Mouse (Mus musculus) kidney, postnatal 0 days (tissue): Measurements from ENCODE around the gene Fgfr1op. TPM values are rescaled to one million over a fixed set of nuclear protein-coding genes. Genes with fewer than 3 reads are reported as not detected.

Experiments used
- ATAC-seq: fragments of 200-750 bp; cut with Nextera tagmentation; replicated peaks from 2 replicates; pipeline ENCODE4 v1.8.0; 2017; ENCODE audit warnings: low read depth, moderate number of reproducible peaks, moderate TSS enrichment, moderate library complexity; ENCODE audit not compliant: low FRiP score
- DNase-seq: peaks from one replicate; pipeline ENCODE4 v3.0.0-alpha.2; 2016; ENCODE audit warnings: low spot score
- H3K27ac ChIP-seq: fragments of 300-500 bp; sonication (generic); 2 replicates; pipeline ENCODE4 v1.5.1; 2014; ENCODE audit warnings: mild to moderate bottlenecking
- H3K27me3 ChIP-seq: fragments of 300-500 bp; sonication (generic); 2 replicates; pipeline ENCODE4 v1.6.1; 2014; ENCODE audit warnings: low read length, mixed read lengths; ENCODE audit not compliant: insufficient read depth
- H3K36me3 ChIP-seq: fragments of 300-500 bp; sonication (generic); 2 replicates; pipeline ENCODE4 v1.6.1; 2014; ENCODE audit warnings: low read length, mixed read lengths; ENCODE audit not compliant: insufficient read depth
- H3K4me1 ChIP-seq: fragments of 300-500 bp; sonication (generic); replicated peaks from 2 replicates; pipeline ENCODE4 v1.6.1; 2014; ENCODE audit warnings: antibody characterized with exemption, low read length, mixed read lengths; ENCODE audit not compliant: insufficient read depth
- H3K4me2 ChIP-seq: fragments of 300-500 bp; sonication (generic); 2 replicates; pipeline ENCODE4 v1.6.1; 2014; ENCODE audit warnings: mild to moderate bottlenecking, low read length, moderate library complexity, mixed read lengths
- H3K4me3 ChIP-seq: fragments of 300-500 bp; sonication (generic); replicated peaks from 2 replicates; pipeline ENCODE4 v1.5.1; 2014; ENCODE audit warnings: low read depth, low read length
- H3K9ac ChIP-seq: fragments of 300-500 bp; sonication (generic); 2 replicates; pipeline ENCODE4 v1.6.1; 2014; ENCODE audit warnings: low read depth, low read length
- H3K9me3 ChIP-seq: fragments of 300-500 bp; sonication (generic); replicated peaks from 2 replicates; pipeline ENCODE4 v1.6.1; 2016; ENCODE audit warnings: low read length, inconsistent platforms, mixed read lengths
- CTCF ChIP-seq: IDR thresholded peaks from 2 replicates; pipeline ENCODE4 v1.5.1; 2016; ENCODE audit warnings: antibody characterized with exemption, low read depth, mild to moderate bottlenecking, moderate library complexity
- WGBS: fragments of 180-500 bp; shearing (Covaris S2); extraction: QIAGEN DNeasy Blood & Tissue Kit; methylation state at CpG from one replicate; pipeline ENCODE4 v1.1.7; 2014; 5-methylcytosine and 5-hydroxymethylcytosine counted together
- polyA plus RNA-seq: library from polyadenylated mRNA; unstranded; fragments of >200 nt; fragmentation: Nextera tagmentation; extraction: Ambion mirVana; gene quantifications from 2 replicates; pipeline ENCODE4 v1.2.1, GENCODE M21; 2015

Gene Fgfr1op
- polyA plus RNA-seq, 1 experiment from 2014 or later = 28.7 TPM

DNA sequence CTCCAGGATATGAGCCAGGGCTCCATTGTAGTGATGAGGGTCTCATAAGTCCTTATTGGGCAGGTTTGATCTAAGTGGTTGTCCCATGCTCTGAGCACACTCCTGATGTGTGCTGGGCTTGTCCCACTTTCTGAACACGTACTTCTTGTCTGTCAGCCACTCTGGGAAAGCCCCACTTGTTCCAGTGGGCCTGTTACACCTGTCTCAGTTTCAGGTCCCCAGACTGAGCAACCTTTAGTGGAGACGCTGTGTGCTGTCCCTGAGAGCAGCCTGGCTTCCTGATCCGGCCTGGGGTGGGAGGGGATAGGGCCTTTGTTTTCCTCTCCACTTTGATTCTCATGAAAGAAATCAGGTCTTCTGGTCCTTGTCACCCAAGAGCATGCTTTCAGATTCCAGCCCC lies 44.9 kb downstream of the Fgfr1op start:
- WGBS = 66% methylated on average over 3 of the region's 3 CpGs

DNA sequence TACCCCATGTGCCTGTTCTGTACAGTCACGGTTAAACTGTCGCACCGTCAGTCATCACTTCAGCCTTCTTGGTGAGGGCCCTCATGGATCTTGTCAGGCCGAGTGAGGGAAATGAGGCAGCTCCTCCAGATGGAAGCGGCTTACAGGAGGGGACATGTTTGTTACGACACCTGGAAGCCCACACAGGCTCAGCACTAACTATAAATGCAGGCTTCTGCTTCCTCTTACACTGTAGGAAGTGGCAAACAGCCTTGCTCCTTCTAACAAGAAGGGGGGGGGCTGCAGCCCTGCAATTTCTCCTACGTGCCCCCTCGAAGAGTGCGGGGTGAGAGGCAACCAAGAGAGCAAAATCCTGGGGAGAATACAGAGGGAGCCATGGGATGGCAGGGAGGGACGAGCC lies 45.4 kb downstream of the Fgfr1op start:
- Histone ChIP-seq H3K9me3 (no peaks in the 10 kb centered on the region), H3K4me3 (no peak overlapping the region), H3K36me3 (no peaks in the 10 kb centered on the region), H3K9ac (no peak overlapping the region), H3K27me3 (no peaks in the 10 kb centered on the region), H3K4me2 (no peak overlapping the region), H3K4me1 (no peaks in the 10 kb centered on the region), H3K27ac (no peak overlapping the region)
- TF ChIP-seq CTCF = no peak
- no peak for DNase-seq
- 74% methylated on average over 10 of the region's 10 CpGs for WGBS
- ATAC-seq = no peak

More for the DNA sequence above, 44.9 kb downstream of the Fgfr1op start:
- Histone ChIP-seq H3K4me3 (no peak overlapping the region), H3K27me3 (no peaks in the 10 kb centered on the region), H3K9me3 (no peaks in the 10 kb centered on the region), H3K4me1 (no peaks in the 10 kb centered on the region), H3K9ac (no peak overlapping the region), H3K27ac (no peak overlapping the region), H3K4me2 (no peak overlapping the region), H3K36me3 (no peaks in the 10 kb centered on the region)
- ATAC-seq (no peak), DNase-seq (no peak)
- no peak for TF ChIP-seq CTCF

DNA sequence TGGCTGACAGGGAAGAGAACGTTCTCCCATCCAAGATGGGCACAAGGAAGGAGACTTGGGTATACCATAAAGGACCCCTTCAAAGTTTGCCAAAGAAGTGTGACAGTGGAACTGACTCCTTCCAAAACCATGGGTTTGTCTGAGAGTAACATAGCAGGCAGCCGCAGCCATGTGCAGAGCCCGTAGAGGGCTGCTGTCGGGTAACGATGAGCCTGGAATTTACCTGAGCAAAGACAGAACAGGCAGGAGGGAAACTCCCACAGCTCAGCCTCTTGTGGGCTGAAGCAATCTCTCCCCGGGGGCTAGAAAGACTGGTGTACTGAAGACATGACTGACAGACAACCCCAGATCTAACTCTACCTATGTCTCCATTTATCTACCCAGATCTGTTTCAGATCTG lies 46.1 kb downstream of the Fgfr1op start:
- no peaks in the 10 kb centered on the region for H3K4me1 ChIP-seq
- H3K9ac ChIP-seq = no peak overlapping the region
- TF ChIP-seq CTCF = no peak
- WGBS = 81% methylated on average over 6 of the region's 6 CpGs
- H3K27me3 ChIP-seq = no peaks in the 10 kb centered on the region
- ATAC-seq (no peak), DNase-seq (no peak)
- H3K27ac ChIP-seq = no peak overlapping the region
- no peaks in the 10 kb centered on the region for H3K36me3 ChIP-seq
- no peak overlapping the region for H3K4me2 ChIP-seq
- H3K4me3 ChIP-seq = no peak overlapping the region
- H3K9me3 ChIP-seq = no peaks in the 10 kb centered on the region

DNA sequence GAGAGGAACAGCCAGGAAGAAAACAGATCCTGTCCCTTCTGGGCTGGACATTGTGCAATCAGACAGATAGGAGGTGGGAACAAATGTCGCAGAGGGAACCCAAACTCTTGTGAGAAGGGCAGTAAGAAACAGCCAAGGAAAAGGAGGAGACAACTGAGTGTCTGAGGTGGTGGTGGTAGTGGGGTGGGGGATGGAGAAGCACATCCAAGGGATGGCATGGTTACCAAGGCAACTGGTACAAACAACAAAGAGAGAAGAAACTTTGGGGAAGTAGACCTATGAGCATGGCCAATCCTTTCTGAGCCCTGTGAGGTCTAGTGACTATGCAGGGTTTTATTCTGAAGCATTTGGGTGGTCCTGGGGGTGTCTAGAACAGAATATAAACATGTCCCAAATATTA lies 49.1 kb downstream of the Fgfr1op start:
- 85% methylated on average over 1 of the region's 1 CpGs for WGBS
- H3K27ac ChIP-seq = no peak overlapping the region
- H3K9me3 ChIP-seq = no peaks in the 10 kb centered on the region
- no peak for TF ChIP-seq CTCF
- no peaks in the 10 kb centered on the region for H3K27me3 ChIP-seq
- H3K9ac ChIP-seq = no peak overlapping the region
- no peak overlapping the region for H3K4me2 ChIP-seq
- DNase-seq = no peak
- no peaks in the 10 kb centered on the region for H3K36me3 ChIP-seq
- no peak overlapping the region for H3K4me3 ChIP-seq
- no peak for ATAC-seq
- no peaks in the 10 kb centered on the region for H3K4me1 ChIP-seq

DNA sequence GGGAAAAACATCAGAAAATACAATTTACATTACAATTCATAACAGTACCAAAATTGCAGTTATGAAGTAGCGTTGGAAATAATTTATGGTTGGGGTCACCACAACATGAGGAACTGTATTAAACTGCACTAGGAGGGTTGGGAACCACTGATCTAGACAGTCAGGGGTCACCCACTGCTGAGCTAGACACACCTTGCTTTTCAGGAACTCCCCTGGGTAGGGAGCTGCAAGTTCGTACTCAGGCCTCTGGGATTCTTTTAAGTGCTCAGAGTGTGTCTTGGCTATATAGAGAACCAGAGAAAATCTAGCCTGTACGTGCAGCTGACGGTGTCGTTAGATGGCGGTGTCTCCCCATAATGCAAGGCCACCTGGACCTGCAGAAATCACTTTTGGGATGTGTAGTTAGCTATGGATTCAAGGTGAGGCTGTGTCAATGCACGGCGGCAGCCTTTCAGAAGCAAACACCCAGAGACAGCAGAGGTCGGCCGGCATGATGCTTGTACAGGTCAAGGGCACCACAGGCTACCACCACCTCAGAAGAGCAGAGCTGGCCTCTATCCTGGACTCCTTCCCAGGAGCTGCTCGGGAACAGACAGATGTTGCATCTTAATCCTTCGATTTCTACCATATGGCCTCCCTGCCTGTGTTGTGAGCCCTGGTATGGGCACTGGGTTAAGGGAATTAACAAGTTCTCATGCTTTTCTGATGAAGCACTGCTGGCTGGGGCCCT lies 49.9 kb downstream of the Fgfr1op start:
- TF ChIP-seq CTCF = no peak
- Histone ChIP-seq H3K27ac (no peak overlapping the region), H3K36me3 (no peaks in the 10 kb centered on the region), H3K9me3 (no peaks in the 10 kb centered on the region), H3K4me3 (no peak overlapping the region), H3K9ac (no peak overlapping the region), H3K4me2 (no peak overlapping the region), H3K4me1 (no peaks in the 10 kb centered on the region), H3K27me3 (no peaks in the 10 kb centered on the region)
- DNase-seq = no peak
- no peak for ATAC-seq
- 92% methylated on average over 12 of the region's 12 CpGs for WGBS

DNA sequence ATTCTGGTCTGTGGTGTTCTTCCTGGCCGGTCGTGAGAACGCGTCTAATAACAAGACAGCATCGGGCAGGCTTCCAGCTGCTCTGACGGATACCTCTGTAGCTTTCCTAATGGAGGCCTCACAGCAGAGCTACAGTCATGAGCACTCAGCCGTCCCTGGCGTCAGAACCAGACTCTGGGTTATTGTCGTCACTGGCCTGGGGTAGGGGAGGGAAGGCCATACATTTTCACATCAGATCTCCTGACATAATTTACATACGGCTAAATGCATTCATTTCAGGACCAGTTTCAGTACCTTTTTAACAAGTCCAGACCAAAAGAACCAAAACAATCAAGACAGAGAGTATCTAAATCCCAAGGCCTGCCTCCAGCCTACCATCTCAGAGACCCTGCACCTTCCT lies 57.9 kb downstream of the Fgfr1op start:
- Histone ChIP-seq H3K4me1 (no peaks in the 10 kb centered on the region), H3K4me3 (no peak overlapping the region), H3K36me3 (no peaks in the 10 kb centered on the region), H3K27me3 (no peaks in the 10 kb centered on the region), H3K27ac (no peak overlapping the region), H3K9me3 (no peaks in the 10 kb centered on the region), H3K4me2 (no peak overlapping the region), H3K9ac (no peak overlapping the region)
- no peak for TF ChIP-seq CTCF
- no peak for DNase-seq
- ATAC-seq = no peak
- WGBS = 69% methylated on average over 10 of the region's 10 CpGs

DNA sequence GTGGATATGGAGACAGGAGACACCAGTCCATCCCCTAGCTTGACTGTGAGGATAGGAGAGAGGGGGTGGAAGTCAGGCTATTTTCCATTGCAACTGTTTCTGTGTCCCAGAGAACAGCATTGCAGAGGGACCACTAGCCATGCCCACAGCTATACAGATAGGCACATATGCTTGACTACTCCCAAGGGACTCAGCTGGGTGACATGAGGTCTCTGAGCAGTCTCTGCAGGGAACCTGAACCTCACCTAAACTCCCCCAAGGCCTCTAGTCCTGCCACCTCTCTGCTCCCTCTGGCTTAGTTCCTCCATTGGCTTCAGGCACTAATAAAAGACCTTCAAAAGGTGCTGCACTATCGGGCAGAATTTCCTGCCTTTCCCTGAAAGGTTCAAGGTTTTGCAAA lies 58.8 kb downstream of the Fgfr1op start:
- Histone ChIP-seq H3K9ac (no peak overlapping the region), H3K4me1 (no peaks in the 10 kb centered on the region)
- WGBS = 56% methylated on average over 1 of the region's 1 CpGs

More for the DNA sequence above, 58.8 kb downstream of the Fgfr1op start:
- H3K4me3 ChIP-seq = no peak overlapping the region
- H3K4me2 ChIP-seq = no peak overlapping the region
- no peaks in the 10 kb centered on the region for H3K9me3 ChIP-seq
- H3K27me3 ChIP-seq = no peaks in the 10 kb centered on the region
- no peak for TF ChIP-seq CTCF
- DNase-seq (no peak), ATAC-seq (no peak)
- H3K27ac ChIP-seq = no peak overlapping the region
- no peaks in the 10 kb centered on the region for H3K36me3 ChIP-seq
